ENCODE assay signal across 19 mouse cellular contexts in the genomic region with DNA sequence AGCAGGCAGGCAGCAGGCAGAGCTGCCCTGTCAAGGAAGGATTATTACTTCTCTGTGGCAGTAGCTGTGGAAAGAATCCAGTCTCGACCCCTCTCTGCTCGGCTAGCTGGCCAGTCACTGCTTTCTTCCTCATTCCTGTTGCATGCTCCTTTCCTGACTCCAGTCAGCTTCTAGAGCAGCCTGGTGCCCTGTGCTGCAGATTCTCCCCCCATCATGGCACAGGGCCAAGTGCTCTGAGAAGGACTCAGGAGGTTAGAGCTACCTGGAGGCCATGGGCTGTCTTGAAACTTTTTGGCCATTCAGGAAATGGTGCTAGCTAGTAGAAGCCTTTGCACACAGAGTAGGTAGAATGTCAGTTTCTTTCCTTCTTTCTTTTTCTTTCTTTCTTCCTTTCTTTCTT. TPM values are rescaled to one million over a fixed set of nuclear protein-coding genes. Genes with fewer than 3 reads are reported as not detected.
A peak's percentile ranks its signal among the peaks of the same experiment; 100 is the strongest.
DNase-seq lines count a peak whose midpoint lies in the region; ATAC-seq and TF ChIP-seq lines count a peak whose summit lies in the region.
"Had no signal": no experiment of that assay in that cellular context is flagged by ENCODE, and none has a peak within 500 bp of the region (broad histone marks: within the 10 kb centered on the region; RNA-seq: fewer than 3 reads in every experiment).

No protein-coding gene starts in this region.

- no peak overlapping the region for H3K4me3 ChIP-seq in kidney, adult 2 months (ENCODE audit: insufficient read depth, low read depth, low read length)
- H3K4me3 ChIP-seq in kidney, embryonic 14.5 days (ENCODE audit: low read length): no peak overlapping the region
- H3K4me3 ChIP-seq: forebrain, embryonic 10.5 days; hindbrain, embryonic 13.5 days had no signal

- H3K27ac ChIP-seq in kidney, adult 2 months (ENCODE audit: insufficient read depth, low read depth, low read length): no peak overlapping the region
- H3K27ac ChIP-seq in kidney, embryonic 14.5 days (ENCODE audit: low read depth, low read length): no peak overlapping the region
- H3K27ac ChIP-seq: forebrain, embryonic 10.5 days; hindbrain, embryonic 13.5 days; kidney, postnatal 0 days had no signal

- DNase-seq in heart, adult 11 months: peak; percentile 75
- DNase-seq in heart, postnatal 25 days (ENCODE audit: low spot score): no peak
- DNase-seq in kidney, adult 2 months: peak; percentile 67
- DNase-seq in kidney, adult 8-10 months: peak; percentile 44 to 49
- peak; percentile 62 to 77 for DNase-seq in kidney, postnatal 25 days
- no peak for DNase-seq in adipocyte (ENCODE audit: low spot score)
- DNase-seq: adrenal gland, postnatal 36 days; cerebellum, adult 11 months; gastrocnemius, postnatal 36 days; heart, postnatal 10 days; layer of hippocampus, postnatal 36 days; liver, postnatal 0 days; right cerebral cortex, postnatal 14 days had no signal

- peaks cover 3% of the 10 kb centered on the region; the same call in 1 of the 2 replicates for H3K4me1 ChIP-seq in kidney, adult 2 months (ENCODE audit: control insufficient read depth, insufficient read depth, low read length)
- no peaks in the 10 kb centered on the region for H3K4me1 ChIP-seq in kidney, embryonic 14.5 days (ENCODE audit: control insufficient read depth, insufficient read depth, low read length)
- H3K4me1 ChIP-seq: forebrain, embryonic 10.5 days; hindbrain, embryonic 13.5 days had no signal

- H3K4me2 ChIP-seq in kidney, embryonic 14.5 days (replicated peaks; ENCODE audit: low read depth, low read length): no peak overlapping the region
- H3K4me2 ChIP-seq: hindbrain, embryonic 13.5 days; liver, embryonic 11.5 days; midbrain, embryonic 11.5 days had no signal

- no peak for TF ChIP-seq CTCF in kidney, adult 2 months (conservative IDR thresholded peaks at IDR 0.05; ENCODE audit: insufficient read depth, insufficient read length, low read depth, low read length)

- H3K9me3 ChIP-seq in kidney, embryonic 14.5 days (ENCODE audit: control insufficient read depth, low read length): no peaks in the 10 kb centered on the region
- H3K9me3 ChIP-seq: forebrain, embryonic 10.5 days; hindbrain, embryonic 13.5 days had no signal

- ATAC-seq in kidney, embryonic 14.5 days (ENCODE audit: low FRiP score, low TSS enrichment): no peak
- ATAC-seq: liver, postnatal 0 days had no signal

- intact Hi-C loops in heart, postnatal 25 days (cut with DNase I): no loop called here

- H3K36me3 ChIP-seq in kidney, adult 2 months (ENCODE audit: control insufficient read depth, insufficient read depth, low read length): peaks cover 10% of the 10 kb centered on the region
- peaks cover 81% of the 10 kb centered on the region for H3K36me3 ChIP-seq in kidney, embryonic 14.5 days (ENCODE audit: control insufficient read depth, insufficient read depth, low read length)

- WGBS in kidney, adult 2 months: 22% methylated on average over 2 of the region's 2 CpGs
- WGBS in kidney, embryonic 14.5 days: 86% methylated on average over 2 of the region's 2 CpGs

- H3K9ac ChIP-seq in kidney, embryonic 14.5 days (ENCODE audit: low read depth, low read length): no peak overlapping the region
- H3K9ac ChIP-seq: hindbrain, embryonic 13.5 days; liver, postnatal 0 days had no signal

- no peaks in the 10 kb centered on the region for H3K27me3 ChIP-seq in kidney, adult 2 months (replicated peaks; ENCODE audit: control insufficient read depth, insufficient read depth, low read length)
- H3K27me3 ChIP-seq in kidney, embryonic 14.5 days (ENCODE audit: control insufficient read depth, insufficient read depth, low read length): no peaks in the 10 kb centered on the region
- H3K27me3 ChIP-seq: hindbrain, embryonic 13.5 days had no signal

- no peak for TF ChIP-seq POLR2A in kidney, adult 2 months (IDR thresholded peaks at IDR 0.05; ENCODE audit: low read depth, low read length)

RNA-seq across cellular contexts. Expression of a gene that starts 17.7 kb away (rescaled TPM):
- 100 to 1,000 TPM; 101 to 115 TPM for total RNA-seq in heart, postnatal 25 days (2021)
- polyA plus RNA-seq in kidney, adult 2 months (2012; rRNA removed): 0.04 and 0.88 TPM in 2 replicates
- polyA plus RNA-seq in kidney, embryonic 14.5 days (2014; fragmentation: Nextera tagmentation; extraction: Ambion mirVana): 0.13 and 0.34 TPM in 2 replicates

RNA-seq across cellular contexts. Expression of a gene that starts 46.2 kb away (rescaled TPM):
- total RNA-seq in heart, postnatal 25 days (2021): 10 to 100 TPM; 13.8 to 15.7 TPM
- 16.9 and 17.4 TPM in 2 replicates for polyA plus RNA-seq in kidney, adult 2 months (2012; rRNA removed)
- 9.1 and 16.1 TPM in 2 replicates for polyA plus RNA-seq in kidney, embryonic 14.5 days (2014; fragmentation: Nextera tagmentation; extraction: Ambion mirVana)

Comparison
In these comparisons a context has a peak if more than half of its experiments do, and no peak if none do; other contexts are left out.
1. DNase-seq: peak in heart, adult 11 months (single experiment), kidney, adult 2 months (single experiment), kidney, adult 8-10 months (2 of 2) and kidney, postnatal 25 days (2 of 2); none in heart, postnatal 25 days (single experiment) and adipocyte (single experiment).